Mouse (Mus musculus) MEL (cell line): ENCODE data around the gene Kcng4.

Source experiments
- CTCF ChIP-seq, 3 experiments: IDR thresholded peaks in 2 of 3; conservative IDR thresholded peaks in 1 of 3; 2 replicates each; pipeline ENCODE4 v1.5.1; 2011 to 2012; ENCODE audit warnings: low read length in 3 of 3, low read depth in 2 of 3, mild to moderate bottlenecking in 2 of 3, improper control_type of control experiment in 1 of 3, inconsistent platforms in 1 of 3, mixed read lengths in 1 of 3, moderate library complexity in 1 of 3; ENCODE audit not compliant: control insufficient read depth in 1 of 3, insufficient read depth in 1 of 3, poor library complexity in 1 of 3, severe bottlenecking in 1 of 3
- EP300 ChIP-seq, 2 experiments: IDR thresholded peaks; 2 replicates each; pipeline ENCODE4 v1.6.1; 2011; ENCODE audit warnings: improper control_type of control experiment in 2 of 2, low read length in 2 of 2, low read depth in 1 of 2, mild to moderate bottlenecking in 1 of 2
- GABPA ChIP-seq: IDR thresholded peaks from 2 replicates; pipeline ENCODE4 v1.6.1; 2012; ENCODE audit warnings: low read depth, mild to moderate bottlenecking, inconsistent platforms, low read length, improper control_type of control experiment, moderate library complexity
- GATA1 ChIP-seq: IDR thresholded peaks from 2 replicates; pipeline ENCODE4 v1.6.1; 2011; ENCODE audit warnings: low read depth, low read length, improper control_type of control experiment
- POLR2A ChIP-seq, 2 experiments: IDR thresholded peaks; 2 replicates each; pipeline ENCODE4 v1.6.1; 2011 to 2012; ENCODE audit warnings: low read length in 2 of 2, mild to moderate bottlenecking in 2 of 2, control low read depth in 1 of 2, improper control_type of control experiment in 1 of 2, low read depth in 1 of 2, moderate library complexity in 1 of 2; ENCODE audit not compliant: control insufficient read depth in 1 of 2, insufficient read depth in 1 of 2, poor library complexity in 1 of 2
- RCOR1 ChIP-seq: IDR thresholded peaks from 2 replicates; pipeline ENCODE4 v1.6.1; 2012; ENCODE audit warnings: low read depth, mild to moderate bottlenecking, inconsistent platforms, low read length, improper control_type of control experiment
- TCF12 ChIP-seq: IDR thresholded peaks from 2 replicates; pipeline ENCODE4 v1.6.1; 2014; ENCODE audit warnings: low read depth, mild to moderate bottlenecking, inconsistent platforms, low read length, improper control_type of control experiment, moderate library complexity
- ZMIZ1 ChIP-seq: IDR thresholded peaks from 2 replicates; pipeline ENCODE4 v1.6.1; 2012; ENCODE audit warnings: low read depth, mild to moderate bottlenecking, inconsistent platforms, low read length, improper control_type of control experiment, moderate library complexity
- ZNF384 ChIP-seq: IDR thresholded peaks from 2 replicates; pipeline ENCODE4 v1.6.1; 2012; ENCODE audit warnings: low read depth, mild to moderate bottlenecking, inconsistent platforms, low read length, improper control_type of control experiment

DNA sequence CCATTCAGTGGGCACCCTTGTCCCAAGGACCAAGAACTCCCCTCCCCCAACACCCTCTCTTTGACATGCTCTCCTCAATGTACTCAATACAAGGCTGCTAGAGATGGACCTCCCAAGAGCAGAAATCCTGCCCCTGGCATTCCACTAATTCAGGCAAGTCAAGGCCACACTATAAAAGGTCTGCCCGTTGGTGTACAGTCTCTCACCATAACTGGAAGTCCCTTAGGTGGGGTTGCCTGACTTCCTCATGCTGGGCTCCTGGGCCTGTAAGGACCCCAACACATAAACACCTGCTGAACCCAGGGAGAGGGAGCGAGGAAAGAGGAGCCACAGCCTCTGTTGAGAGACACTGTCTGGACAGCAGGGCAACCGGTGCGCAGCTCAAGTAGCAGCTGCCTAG, 31.7 kb downstream of the Kcng4 start:
- TF ChIP-seq RCOR1 (no peak), POLR2A (IDR thresholded peaks at IDR 0.05; ENCODE audit: control insufficient read depth in 1 of 2, insufficient read depth in 1 of 2, low read depth in 1 of 2, low read length in 2 of 2, poor library complexity in 1 of 2) (no peak), TCF12 (no peak), ZNF384 (no peak), GABPA (no peak), CTCF (IDR thresholded peaks at IDR 0.05 in 2 of 3, conservative IDR thresholded peaks at IDR 0.05 in 1 of 3; ENCODE audit: control insufficient read depth in 1 of 3, insufficient read depth in 1 of 3, low read depth in 2 of 3, low read length in 3 of 3, poor library complexity in 1 of 3, severe bottlenecking in 1 of 3) (no peak), GATA1 (no peak), EP300 (IDR thresholded peaks at IDR 0.05; ENCODE audit: low read depth in 1 of 2, low read length in 2 of 2) (no peak), ZMIZ1 (no peak)
